Comparison of ENCODE assay signal across 8 mouse cellular contexts in the genomic region with DNA sequence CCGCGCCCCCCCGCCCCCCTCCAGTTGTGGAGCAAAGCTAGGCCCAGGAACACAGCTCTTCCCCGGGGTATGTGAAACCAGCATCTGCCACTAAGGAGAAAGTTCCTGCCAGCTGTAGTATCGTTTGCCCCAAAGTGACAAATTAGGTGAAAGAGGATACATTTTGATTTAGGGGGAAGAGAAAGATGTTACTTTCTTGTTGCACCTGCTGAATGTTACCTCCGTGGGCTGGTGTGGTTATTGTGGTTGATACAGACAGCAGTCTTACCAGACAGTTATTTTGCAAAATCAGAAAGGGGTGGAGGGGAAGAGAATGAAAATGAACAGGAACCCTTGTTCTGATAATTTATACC. TPM values are rescaled to one million over a fixed set of nuclear protein-coding genes. Genes with fewer than 3 reads are reported as not detected.
A peak's percentile ranks its signal among the peaks of the same experiment; 100 is the strongest.
DNase-seq lines count a peak whose midpoint lies in the region; ATAC-seq and TF ChIP-seq lines count a peak whose summit lies in the region.

No protein-coding gene starts in this region.

- no peaks in the 10 kb centered on the region for H3K9me3 ChIP-seq in lung, embryonic 15.5 days
- no peaks in the 10 kb centered on the region for H3K9me3 ChIP-seq in embryonic facial prominence, embryonic 15.5 days (replicated peaks)
- no peaks in the 10 kb centered on the region for H3K9me3 ChIP-seq in limb, embryonic 13.5 days

- peak overlapping the region; percentile 70 for H3K9ac ChIP-seq in lung, embryonic 15.5 days
- H3K9ac ChIP-seq in embryonic facial prominence, embryonic 15.5 days, result peak overlapping the region; percentile 85
- peak overlapping the region; percentile 86 for H3K9ac ChIP-seq in limb, embryonic 13.5 days

- TF ChIP-seq CTCF in small intestine, adult 2 months (IDR thresholded peaks at IDR 0.05; ENCODE audit: extremely low read depth, insufficient read length, insufficient replicate concordance, low read depth, low read length), result no peak

- H3K36me3 ChIP-seq in lung, embryonic 15.5 days, result no peaks in the 10 kb centered on the region
- no peaks in the 10 kb centered on the region for H3K36me3 ChIP-seq in embryonic facial prominence, embryonic 15.5 days
- H3K36me3 ChIP-seq in limb, embryonic 13.5 days, result no peaks in the 10 kb centered on the region
- no peaks in the 10 kb centered on the region for H3K36me3 ChIP-seq in small intestine, adult 2 months (ENCODE audit: control insufficient read depth, insufficient read depth, low read length)

- peak overlapping the region; percentile 64 for H3K4me3 ChIP-seq in lung, embryonic 15.5 days
- H3K4me3 ChIP-seq in embryonic facial prominence, embryonic 15.5 days (replicated peaks), result peak overlapping the region; percentile 83
- H3K4me3 ChIP-seq in limb, embryonic 13.5 days, result peak overlapping the region; percentile 77
- H3K4me3 ChIP-seq in small intestine, adult 2 months (ENCODE audit: low read depth, low read length), result peak overlapping the region; percentile 92

- no peak for ATAC-seq in lung, embryonic 15.5 days (ENCODE audit: borderline replicate concordance, extremely low read depth, low FRiP score, low TSS enrichment)
- no peak for ATAC-seq in embryonic facial prominence, embryonic 15.5 days (ENCODE audit: insufficient number of reproducible peaks, low FRiP score, low TSS enrichment, low read depth)
- no peak for ATAC-seq in limb, embryonic 13.5 days (ENCODE audit: low FRiP score, low read depth)

- no peak for TF ChIP-seq POLR2A in small intestine, adult 2 months (IDR thresholded peaks at IDR 0.05; ENCODE audit: low read depth, low read length)

- peaks cover 11% of the 10 kb centered on the region for H3K4me1 ChIP-seq in lung, embryonic 15.5 days
- H3K4me1 ChIP-seq in embryonic facial prominence, embryonic 15.5 days, result peaks cover 6% of the 10 kb centered on the region; the same call in 1 of the 2 replicates
- peaks cover 7% of the 10 kb centered on the region for H3K4me1 ChIP-seq in limb, embryonic 13.5 days
- H3K4me1 ChIP-seq in small intestine, adult 2 months (ENCODE audit: control insufficient read depth, insufficient read depth, insufficient read length, low read length), result 0 out of 2 replicates have a peak, but pooled peaks cover 5% of the 10 kb centered on the region

- no peak for DNase-seq in lung, postnatal 36 days
- DNase-seq in cerebellum, adult 18-20 months, result no peak
- no peak for DNase-seq in layer of hippocampus, adult 11-12 months (ENCODE audit: low spot score)
- DNase-seq in adrenal gland, adult 18-20 months (ENCODE audit: low spot score in 2 of 2), result no peak

- 1% methylated on average over 6 of the region's 6 CpGs for WGBS in lung, embryonic 15.5 days
- WGBS in embryonic facial prominence, embryonic 15.5 days, result 2% methylated on average over 6 of the region's 6 CpGs
- WGBS in limb, embryonic 13.5 days, result 5% methylated on average over 6 of the region's 6 CpGs
- 7% methylated on average over 6 of the region's 6 CpGs for WGBS in small intestine, adult 2 months

- no peak overlapping the region for H3K27ac ChIP-seq in lung, embryonic 15.5 days
- no peak overlapping the region for H3K27ac ChIP-seq in embryonic facial prominence, embryonic 15.5 days (replicated peaks)
- H3K27ac ChIP-seq in limb, embryonic 13.5 days, result no peak overlapping the region
- H3K27ac ChIP-seq in small intestine, adult 2 months (ENCODE audit: insufficient read depth, low read depth, low read length), result no peak overlapping the region

- peak overlapping the region; percentile 82 for H3K4me2 ChIP-seq in lung, embryonic 15.5 days
- H3K4me2 ChIP-seq in embryonic facial prominence, embryonic 15.5 days (replicated peaks), result peak overlapping the region; percentile 88
- H3K4me2 ChIP-seq in limb, embryonic 13.5 days (replicated peaks), result peak overlapping the region; percentile 83

- no peaks in the 10 kb centered on the region for H3K27me3 ChIP-seq in lung, embryonic 15.5 days
- no peaks in the 10 kb centered on the region for H3K27me3 ChIP-seq in embryonic facial prominence, embryonic 15.5 days
- no peaks in the 10 kb centered on the region for H3K27me3 ChIP-seq in limb, embryonic 13.5 days
- H3K27me3 ChIP-seq in small intestine, adult 2 months (ENCODE audit: control insufficient read depth, insufficient read depth, low read length), result no peaks in the 10 kb centered on the region; the same call in 1 of the 2 replicates

RNA-seq across cellular contexts. Expression of a gene that starts 0.6 kb away (rescaled TPM):
- 18.2 and 19.0 TPM in 2 replicates for polyA plus RNA-seq in lung, embryonic 15.5 days (2015; fragmentation: Nextera tagmentation; extraction: Ambion mirVana)
- 31.1 and 34.7 TPM in 2 replicates for polyA plus RNA-seq in embryonic facial prominence, embryonic 15.5 days (2015; fragmentation: Nextera tagmentation; extraction: Ambion mirVana)
- 16.9 and 18.1 TPM in 2 replicates for polyA plus RNA-seq in limb, embryonic 13.5 days (2015; fragmentation: Nextera tagmentation; extraction: Ambion mirVana)
- polyA plus RNA-seq in small intestine, adult 2 months (2012; rRNA removed), result 1.1 TPM in 2 replicates
- total RNA-seq in adrenal gland, adult 18-20 months (2021), result 10 to 100 TPM; 20.4 to 23.1 TPM
